Mouse (Mus musculus): Measurements from ENCODE around the gene Ip6k2. TPM values are rescaled to one million over a fixed set of nuclear protein-coding genes. Genes with fewer than 3 reads are reported as not detected.

Ip6k2 gene
- polyA plus RNA-seq (2015; fragmentation: Nextera tagmentation; extraction: Ambion mirVana) = 178 and 185 TPM in 2 replicates

GRCm38 (mm10) chr9:108783548-108784463 is at the start of gene Ip6k2:
TSS of gene Ip6k2 (plus strand) at chr9:108783796.
- H3K9ac ChIP-seq (ENCODE audit: low read depth, low read length) = peak within 1 kb of the TSS; percentile 96
- no peaks in the 10 kb centered on the region for H3K36me3 ChIP-seq (ENCODE audit: control insufficient read depth, insufficient read depth, low read length)
- peak; percentile 98 for ATAC-seq
- no peaks in the 10 kb centered on the region for H3K9me3 ChIP-seq (ENCODE audit: control insufficient read depth, low read length)
- H3K4me1 ChIP-seq (ENCODE audit: control insufficient read depth, insufficient read depth, low read depth, low read length) = peaks cover 34% of the 10 kb centered on the region
- H3K4me3 ChIP-seq (ENCODE audit: low read length) = peak within 1 kb of the TSS; percentile 67
- H3K27me3 ChIP-seq (replicated peaks; ENCODE audit: control insufficient read depth, insufficient read depth, low read length) = no peaks in the 10 kb centered on the region
- peak within 1 kb of the TSS; percentile 64 for H3K4me2 ChIP-seq (ENCODE audit: low read length)
- under 1% methylated on average over 55 of the region's 56 CpGs for WGBS
- H3K27ac ChIP-seq (ENCODE audit: low read depth, low read length) = peak within 1 kb of the TSS; percentile 95

GRCm38 (mm10) chr9:108734626-108735025 is 49.0 kb upstream of the Ip6k2 start:
- Histone ChIP-seq H3K9me3 (ENCODE audit: control insufficient read depth, low read length) (no peaks in the 10 kb centered on the region), H3K4me2 (ENCODE audit: low read length) (no peak overlapping the region), H3K4me1 (ENCODE audit: control insufficient read depth, insufficient read depth, low read depth, low read length) (no peaks in the 10 kb centered on the region), H3K4me3 (ENCODE audit: low read length) (no peak overlapping the region), H3K27me3 (replicated peaks; ENCODE audit: control insufficient read depth, insufficient read depth, low read length) (no peaks in the 10 kb centered on the region), H3K9ac (ENCODE audit: low read depth, low read length) (no peak overlapping the region), H3K36me3 (ENCODE audit: control insufficient read depth, insufficient read depth, low read length) (peaks cover 13% of the 10 kb centered on the region), H3K27ac (ENCODE audit: low read depth, low read length) (no peak overlapping the region)
- no peak for ATAC-seq

GRCm38 (mm10) chr9:108739239-108739638 is 44.4 kb upstream of the Ip6k2 start:
- Histone ChIP-seq H3K4me1 (ENCODE audit: control insufficient read depth, insufficient read depth, low read depth, low read length) (no peaks in the 10 kb centered on the region), H3K27me3 (replicated peaks; ENCODE audit: control insufficient read depth, insufficient read depth, low read length) (no peaks in the 10 kb centered on the region), H3K9ac (ENCODE audit: low read depth, low read length) (no peak overlapping the region), H3K36me3 (ENCODE audit: control insufficient read depth, insufficient read depth, low read length) (peaks cover 21% of the 10 kb centered on the region), H3K4me2 (ENCODE audit: low read length) (no peak overlapping the region), H3K4me3 (ENCODE audit: low read length) (no peak overlapping the region), H3K27ac (ENCODE audit: low read depth, low read length) (no peak overlapping the region), H3K9me3 (ENCODE audit: control insufficient read depth, low read length) (no peaks in the 10 kb centered on the region)
- ATAC-seq = no peak
- 49% methylated on average over 3 of the region's 3 CpGs for WGBS

- no peaks in the 10 kb centered on the region for H3K27me3 ChIP-seq (replicated peaks; ENCODE audit: control insufficient read depth, insufficient read depth, low read length)
- H3K4me1 ChIP-seq (ENCODE audit: control insufficient read depth, insufficient read depth, low read depth, low read length) = no peaks in the 10 kb centered on the region
- no peaks in the 10 kb centered on the region for H3K9me3 ChIP-seq (ENCODE audit: control insufficient read depth, low read length)
- peaks cover 22% of the 10 kb centered on the region for H3K36me3 ChIP-seq (ENCODE audit: control insufficient read depth, insufficient read depth, low read length)
- no peak overlapping the region for H3K4me2 ChIP-seq (ENCODE audit: low read length)
- H3K9ac ChIP-seq (ENCODE audit: low read depth, low read length) = no peak overlapping the region
- H3K27ac ChIP-seq (ENCODE audit: low read depth, low read length) = no peak overlapping the region
- H3K4me3 ChIP-seq (ENCODE audit: low read length) = no peak overlapping the region
- WGBS = 85% methylated on average over 1 of the region's 1 CpGs
- ATAC-seq = no peak
Observed at GRCm38 (mm10) chr9:108740062-108740461, 43.5 kb upstream of the Ip6k2 start.

- peaks cover 35% of the 10 kb centered on the region for H3K36me3 ChIP-seq (ENCODE audit: control insufficient read depth, insufficient read depth, low read length)
- H3K9ac ChIP-seq (ENCODE audit: low read depth, low read length) = no peak overlapping the region
- no peaks in the 10 kb centered on the region for H3K9me3 ChIP-seq (ENCODE audit: control insufficient read depth, low read length)
- 90% methylated on average over 9 of the region's 9 CpGs for WGBS
- H3K27ac ChIP-seq (ENCODE audit: low read depth, low read length) = no peak overlapping the region
- no peak overlapping the region for H3K4me3 ChIP-seq (ENCODE audit: low read length)
- no peaks in the 10 kb centered on the region for H3K27me3 ChIP-seq (replicated peaks; ENCODE audit: control insufficient read depth, insufficient read depth, low read length)
- no peak for ATAC-seq
- no peak overlapping the region for H3K4me2 ChIP-seq (ENCODE audit: low read length)
- H3K4me1 ChIP-seq (ENCODE audit: control insufficient read depth, insufficient read depth, low read depth, low read length) = no peaks in the 10 kb centered on the region
Observed at GRCm38 (mm10) chr9:108742048-108742447, 41.5 kb upstream of the Ip6k2 start.

GRCm38 (mm10) chr9:108746876-108747499 is 36.6 kb upstream of the Ip6k2 start:
- Histone ChIP-seq H3K27me3 (replicated peaks; ENCODE audit: control insufficient read depth, insufficient read depth, low read length) (no peaks in the 10 kb centered on the region), H3K4me2 (ENCODE audit: low read length) (no peak overlapping the region), H3K4me1 (ENCODE audit: control insufficient read depth, insufficient read depth, low read depth, low read length) (no peaks in the 10 kb centered on the region), H3K4me3 (ENCODE audit: low read length) (no peak overlapping the region), H3K36me3 (ENCODE audit: control insufficient read depth, insufficient read depth, low read length) (peaks cover 44% of the 10 kb centered on the region), H3K9ac (ENCODE audit: low read depth, low read length) (no peak overlapping the region), H3K9me3 (ENCODE audit: control insufficient read depth, low read length) (no peaks in the 10 kb centered on the region), H3K27ac (ENCODE audit: low read depth, low read length) (no peak overlapping the region)
- WGBS = 87% methylated on average over 14 of the region's 14 CpGs
- no peak for ATAC-seq

GRCm38 (mm10) chr9:108747694-108748093 is 35.9 kb upstream of the Ip6k2 start:
- Histone ChIP-seq H3K9ac (ENCODE audit: low read depth, low read length) (no peak overlapping the region), H3K27me3 (replicated peaks; ENCODE audit: control insufficient read depth, insufficient read depth, low read length) (no peaks in the 10 kb centered on the region), H3K27ac (ENCODE audit: low read depth, low read length) (no peak overlapping the region), H3K36me3 (ENCODE audit: control insufficient read depth, insufficient read depth, low read length) (peaks cover 40% of the 10 kb centered on the region), H3K4me2 (ENCODE audit: low read length) (no peak overlapping the region), H3K4me1 (ENCODE audit: control insufficient read depth, insufficient read depth, low read depth, low read length) (no peaks in the 10 kb centered on the region), H3K9me3 (ENCODE audit: control insufficient read depth, low read length) (no peaks in the 10 kb centered on the region), H3K4me3 (ENCODE audit: low read length) (no peak overlapping the region)
- WGBS = 78% methylated on average over 3 of the region's 3 CpGs
- no peak for ATAC-seq

GRCm38 (mm10) chr9:108748600-108749183 is 34.9 kb upstream of the Ip6k2 start:
- no peak; the same call in 1 of the 2 replicates for ATAC-seq
- 68% methylated on average over 11 of the region's 11 CpGs for WGBS

GRCm38 (mm10) chr9:108750616-108751015 is 33.0 kb upstream of the Ip6k2 start:
- 84% methylated on average over 11 of the region's 11 CpGs for WGBS
- Histone ChIP-seq H3K36me3 (ENCODE audit: control insufficient read depth, insufficient read depth, low read length) (peaks cover 26% of the 10 kb centered on the region), H3K27me3 (replicated peaks; ENCODE audit: control insufficient read depth, insufficient read depth, low read length) (no peaks in the 10 kb centered on the region), H3K4me3 (ENCODE audit: low read length) (no peak overlapping the region), H3K9ac (ENCODE audit: low read depth, low read length) (no peak overlapping the region), H3K9me3 (ENCODE audit: control insufficient read depth, low read length) (no peaks in the 10 kb centered on the region), H3K27ac (ENCODE audit: low read depth, low read length) (no peak overlapping the region), H3K4me2 (ENCODE audit: low read length) (no peak overlapping the region), H3K4me1 (ENCODE audit: control insufficient read depth, insufficient read depth, low read depth, low read length) (no peaks in the 10 kb centered on the region)
- no peak for ATAC-seq

More at GRCm38 (mm10) chr9:108748600-108749183, 34.9 kb upstream of the Ip6k2 start:
- Histone ChIP-seq H3K4me1 (ENCODE audit: control insufficient read depth, insufficient read depth, low read depth, low read length) (no peaks in the 10 kb centered on the region), H3K27ac (ENCODE audit: low read depth, low read length) (no peak overlapping the region), H3K9me3 (ENCODE audit: control insufficient read depth, low read length) (no peaks in the 10 kb centered on the region), H3K36me3 (ENCODE audit: control insufficient read depth, insufficient read depth, low read length) (peaks cover 38% of the 10 kb centered on the region), H3K4me2 (ENCODE audit: low read length) (no peak overlapping the region), H3K27me3 (replicated peaks; ENCODE audit: control insufficient read depth, insufficient read depth, low read length) (no peaks in the 10 kb centered on the region), H3K9ac (ENCODE audit: low read depth, low read length) (no peak overlapping the region), H3K4me3 (ENCODE audit: low read length) (no peak overlapping the region)
